Mouse (Mus musculus): Measurements from ENCODE around the gene Sco1.
"Not testable (repeated sequence)": the region's sequence is repeated elsewhere in the genome, so short reads cannot be mapped to it uniquely, and the experiment has no call there.

Gene Sco1

DNA sequence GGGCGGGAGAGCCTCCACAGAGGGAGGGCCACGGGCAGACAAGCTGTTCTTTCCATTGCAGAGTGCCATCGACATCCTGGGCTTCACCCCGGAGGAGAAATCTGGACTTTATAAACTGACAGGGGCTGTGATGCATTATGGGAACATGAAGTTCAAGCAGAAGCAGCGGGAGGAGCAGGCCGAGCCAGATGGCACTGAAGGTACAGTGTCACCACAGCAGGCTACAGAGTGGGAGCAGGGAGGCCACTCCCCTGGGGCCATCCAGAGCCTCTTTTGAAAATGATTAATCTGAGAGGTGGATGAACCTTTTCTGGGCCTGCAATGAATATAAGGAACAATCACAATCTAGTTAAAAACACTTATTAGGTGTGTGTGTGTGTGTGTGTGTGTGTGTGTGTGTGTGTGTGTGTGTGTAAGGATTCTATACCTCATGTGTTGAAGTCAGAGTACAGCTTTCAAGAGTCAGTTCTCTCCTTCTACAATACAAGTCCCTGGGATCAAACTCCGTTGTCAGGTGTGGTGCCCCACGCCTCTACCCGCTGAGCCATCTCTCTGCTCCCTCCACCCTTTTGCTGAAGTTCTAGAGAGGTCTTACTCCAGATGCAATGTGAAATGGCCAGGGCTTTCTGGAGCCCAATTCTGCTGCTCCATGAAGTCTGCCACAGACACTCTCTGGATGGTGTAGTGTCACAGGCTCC lies 34.1 kb downstream of the Sco1 start:
- no peak for DNase-seq

DNA sequence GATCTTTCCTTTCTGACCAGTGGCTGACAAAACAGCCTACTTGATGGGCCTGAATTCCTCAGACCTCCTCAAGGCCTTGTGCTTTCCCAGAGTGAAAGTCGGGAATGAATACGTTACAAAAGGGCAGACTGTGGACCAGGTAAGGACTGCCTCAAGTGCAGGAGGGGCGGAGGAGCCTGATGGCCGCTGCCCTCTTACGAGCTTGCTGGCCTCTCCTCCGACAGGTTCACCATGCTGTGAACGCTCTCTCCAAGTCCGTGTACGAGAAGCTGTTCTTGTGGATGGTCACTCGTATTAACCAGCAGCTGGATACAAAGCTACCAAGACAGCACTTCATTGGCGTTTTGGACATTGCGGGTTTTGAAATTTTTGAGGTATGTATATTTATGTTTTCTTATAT lies 34.8 kb downstream of the Sco1 start:
- DNase-seq: no peak

GRCm38 (mm10) chr11:67092354-67092753 lies 39.9 kb downstream of the Sco1 start:
- not testable (repeated sequence) for DNase-seq

GRCm38 (mm10) chr11:67093201-67093600 lies 40.7 kb downstream of the Sco1 start:
- DNase-seq: no peak

DNA sequence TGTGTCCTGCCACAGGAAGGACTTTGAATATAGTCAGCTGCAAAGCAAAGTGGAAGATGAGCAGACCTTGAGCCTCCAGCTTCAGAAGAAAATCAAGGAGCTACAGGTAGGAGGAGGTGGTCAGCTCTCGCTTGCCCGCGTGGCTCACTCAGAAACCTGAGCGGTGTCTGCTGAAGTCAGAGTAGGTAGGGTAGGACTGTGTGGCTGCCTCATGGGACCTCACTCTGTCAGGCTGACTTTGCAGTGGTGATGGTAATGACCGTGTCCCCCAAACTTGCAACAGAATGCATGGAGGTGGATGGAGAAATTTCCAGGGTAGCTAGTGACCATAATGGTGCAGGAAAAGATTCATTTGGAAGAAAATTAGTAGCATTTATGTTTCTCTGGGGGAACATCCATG lies 41.2 kb downstream of the Sco1 start:
- no peak for DNase-seq

DNA sequence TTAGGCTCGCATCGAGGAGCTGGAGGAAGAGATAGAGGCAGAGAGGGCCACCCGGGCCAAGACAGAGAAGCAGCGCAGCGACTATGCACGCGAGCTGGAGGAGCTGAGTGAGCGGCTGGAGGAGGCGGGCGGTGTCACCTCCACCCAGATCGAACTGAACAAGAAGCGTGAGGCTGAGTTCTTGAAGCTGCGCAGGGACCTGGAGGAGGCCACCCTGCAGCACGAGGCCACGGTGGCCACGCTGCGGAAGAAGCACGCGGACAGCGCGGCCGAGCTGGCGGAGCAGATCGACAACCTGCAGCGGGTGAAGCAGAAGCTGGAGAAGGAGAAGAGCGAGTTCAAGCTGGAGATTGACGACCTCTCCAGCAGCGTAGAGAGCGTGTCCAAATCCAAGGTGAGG lies 42.0 kb downstream of the Sco1 start:
- DNase-seq: no peak

GRCm38 (mm10) chr11:67097709-67098108 lies 45.2 kb downstream of the Sco1 start:
- DNase-seq: no peak

GRCm38 (mm10) chr11:67098427-67098826 lies 46.0 kb downstream of the Sco1 start:
- no peak for DNase-seq

DNA sequence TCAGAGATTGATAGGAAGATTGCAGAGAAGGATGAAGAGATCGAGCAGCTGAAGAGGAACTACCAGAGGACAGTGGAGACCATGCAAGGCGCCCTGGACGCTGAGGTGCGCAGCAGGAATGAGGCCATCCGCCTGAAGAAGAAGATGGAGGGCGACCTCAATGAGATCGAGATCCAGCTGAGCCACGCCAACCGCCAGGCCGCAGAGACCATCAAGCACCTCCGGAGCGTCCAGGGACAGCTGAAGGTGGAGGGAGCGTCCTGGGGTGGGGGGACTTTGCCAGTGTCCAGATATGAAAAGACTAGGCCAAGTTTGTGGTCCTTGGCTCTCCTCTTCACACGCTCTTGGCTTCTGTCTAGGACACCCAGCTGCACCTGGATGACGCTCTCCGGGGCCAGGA lies 46.8 kb downstream of the Sco1 start:
- DNase-seq: no peak

- peak; percentile 49 to 64 for DNase-seq
These were observed 47.7 kb downstream of the Sco1 start for GRCm38 (mm10) chr11:67100169-67100568.

DNA sequence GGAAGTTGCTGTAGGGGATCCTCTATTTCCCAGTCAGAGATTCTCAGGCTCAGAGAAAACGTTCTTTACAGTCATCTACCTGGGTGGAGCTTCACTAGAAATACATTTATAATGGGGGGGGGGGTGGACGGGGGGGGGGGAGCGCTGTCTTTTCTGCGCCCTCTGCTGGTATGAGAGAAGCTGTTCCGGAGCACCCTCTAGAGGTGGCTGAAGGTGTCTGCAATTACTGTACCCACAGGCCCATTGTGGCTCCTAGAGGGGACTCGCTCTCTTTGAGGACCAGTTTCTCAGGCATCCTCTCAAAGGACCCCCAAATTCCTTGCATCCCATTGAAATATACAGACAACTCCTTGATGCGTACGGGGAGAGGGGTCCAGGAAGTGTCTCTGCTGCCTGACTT lies 49.2 kb downstream of the Sco1 start:
- peak; percentile 73 to 79 for DNase-seq

DNA sequence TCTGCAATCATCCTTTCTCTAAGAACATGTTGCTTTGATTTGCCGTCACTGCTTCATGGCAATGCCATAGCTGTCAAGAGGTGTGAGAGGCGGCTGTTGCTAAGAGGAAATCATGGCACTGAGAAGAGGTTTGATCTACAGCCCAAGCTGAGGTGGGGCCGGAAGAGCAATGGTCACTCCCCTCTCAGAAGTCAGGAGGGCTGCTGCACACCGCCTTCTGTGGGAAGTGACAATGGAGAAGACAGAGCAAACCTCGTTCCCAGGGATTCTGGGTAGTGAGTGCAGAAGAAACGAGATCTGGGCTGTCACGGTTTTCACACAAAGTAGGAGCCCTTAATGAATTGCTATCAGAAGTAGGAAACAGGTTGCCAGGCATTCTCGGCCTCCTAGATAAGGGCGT lies 50.8 kb downstream of the Sco1 start:
- no peak for DNase-seq

DNA sequence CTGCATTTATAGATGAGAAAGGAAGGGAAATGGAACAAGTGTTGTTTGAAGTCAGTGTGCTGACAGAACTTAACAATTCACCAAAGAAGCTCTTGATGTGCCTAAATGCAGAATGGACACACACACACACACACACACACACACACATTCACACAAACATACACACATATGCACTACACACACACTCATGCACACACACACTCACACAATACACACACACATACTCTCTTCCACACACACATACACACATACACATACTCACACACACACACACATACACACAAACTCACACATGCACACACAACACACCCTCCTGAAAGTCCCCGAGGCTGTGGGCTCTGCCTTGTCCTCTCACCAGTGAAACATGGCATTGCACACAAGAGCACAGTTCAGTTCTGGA lies 51.8 kb downstream of the Sco1 start:
- DNase-seq: no peak

DNA sequence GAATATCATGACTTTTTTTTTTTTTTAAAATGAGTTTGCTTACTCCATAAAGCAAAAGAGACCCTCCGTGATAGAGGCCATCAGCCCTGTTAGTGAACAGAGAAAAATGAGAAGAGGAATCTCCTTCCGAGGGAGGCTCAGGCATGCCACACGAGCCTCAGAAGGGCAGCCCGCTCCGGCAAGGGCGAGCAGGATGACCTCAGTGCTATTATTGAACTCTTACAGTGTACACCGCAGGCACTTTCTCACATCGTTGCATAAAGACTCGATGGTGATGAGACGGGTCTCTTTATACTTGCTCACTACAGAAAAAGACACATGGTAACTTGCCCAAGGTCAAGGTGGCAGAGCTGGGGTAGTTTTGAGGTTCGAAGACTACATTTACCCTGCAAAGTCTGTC lies 52.2 kb downstream of the Sco1 start:
- DNase-seq: no peak

- DNase-seq: no peak
These were observed 53.2 kb downstream of the Sco1 start for GRCm38 (mm10) chr11:67105689-67106088.

- DNase-seq: no peak
These were observed 54.5 kb downstream of the Sco1 start for GRCm38 (mm10) chr11:67106973-67107372.

DNA sequence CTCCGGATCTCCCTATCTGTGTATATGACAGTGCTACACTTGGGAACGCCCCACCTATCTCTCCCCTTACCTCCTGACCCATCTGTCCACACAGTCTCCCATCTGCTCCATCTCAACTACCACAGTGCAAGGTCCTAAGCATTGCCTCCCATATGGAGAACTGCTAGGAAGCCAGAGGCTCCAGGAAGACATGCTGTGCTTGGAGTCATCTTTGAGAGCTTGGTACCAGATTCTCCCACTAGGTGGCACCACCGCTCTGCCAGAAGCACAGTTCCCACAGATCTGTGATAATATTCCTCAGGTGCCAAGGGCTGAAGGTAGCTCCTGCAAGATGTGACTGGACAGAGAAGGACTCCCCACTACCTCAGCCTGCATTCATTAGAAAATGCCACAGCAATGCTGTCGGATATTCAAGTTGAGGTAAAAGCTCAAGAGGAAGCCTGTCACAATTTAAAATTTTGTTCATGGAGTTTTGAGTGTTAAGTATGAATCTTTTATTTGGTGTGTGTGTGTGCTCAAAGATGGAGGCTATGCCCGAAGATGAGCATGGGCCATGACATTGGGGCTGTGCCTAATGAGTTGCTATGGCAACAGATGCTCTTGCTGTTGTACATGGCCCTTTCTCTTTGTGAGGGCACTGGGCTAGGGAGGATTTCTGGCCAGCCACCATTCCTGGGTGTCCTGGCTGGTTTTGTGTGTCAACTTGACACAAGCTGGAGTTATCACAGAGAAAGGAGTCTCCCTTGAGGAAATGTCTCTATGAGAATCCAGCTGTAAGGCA lies 57.9 kb downstream of the Sco1 start:
- peak; percentile 96 to 97 for DNase-seq

DNA sequence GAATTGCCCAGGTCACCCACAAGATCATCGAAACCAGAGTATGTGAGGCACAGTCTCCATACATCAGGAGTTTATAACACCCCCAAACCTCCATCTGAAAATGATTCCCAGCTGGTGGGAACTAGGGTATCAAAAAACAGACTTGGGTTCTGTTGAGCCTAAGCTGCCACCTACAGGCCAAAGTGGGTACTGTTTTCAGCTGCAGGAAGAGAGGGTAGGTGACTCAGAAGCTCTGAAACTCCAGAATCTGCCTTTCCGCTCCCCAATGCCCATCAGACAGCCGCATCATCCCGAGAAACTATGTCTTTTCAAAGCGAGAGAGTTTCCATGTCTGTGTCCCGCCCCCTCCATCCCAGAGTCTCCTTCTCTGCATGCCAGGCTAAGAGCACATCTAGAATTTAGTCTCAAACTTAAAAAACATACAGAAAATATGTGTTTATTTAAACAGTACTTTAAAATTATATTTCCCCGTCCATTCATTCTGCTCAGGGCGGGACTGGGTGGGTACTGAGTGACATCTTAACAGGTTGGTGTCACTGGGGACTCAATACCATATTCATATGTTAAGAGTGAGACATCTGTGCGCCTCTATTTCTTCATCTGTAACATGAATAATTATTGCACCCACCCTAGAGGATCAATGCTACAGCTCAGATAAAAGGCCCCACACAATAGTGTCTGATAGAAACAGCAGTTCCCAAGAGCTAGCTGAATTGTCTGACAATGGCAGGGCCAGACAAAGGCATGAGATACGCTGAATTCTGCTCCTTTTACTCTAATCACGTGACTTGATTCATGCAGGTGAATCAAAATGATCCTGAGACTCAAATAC lies 59.8 kb downstream of the Sco1 start:
- peak; percentile 79 to 91 for DNase-seq

DNA sequence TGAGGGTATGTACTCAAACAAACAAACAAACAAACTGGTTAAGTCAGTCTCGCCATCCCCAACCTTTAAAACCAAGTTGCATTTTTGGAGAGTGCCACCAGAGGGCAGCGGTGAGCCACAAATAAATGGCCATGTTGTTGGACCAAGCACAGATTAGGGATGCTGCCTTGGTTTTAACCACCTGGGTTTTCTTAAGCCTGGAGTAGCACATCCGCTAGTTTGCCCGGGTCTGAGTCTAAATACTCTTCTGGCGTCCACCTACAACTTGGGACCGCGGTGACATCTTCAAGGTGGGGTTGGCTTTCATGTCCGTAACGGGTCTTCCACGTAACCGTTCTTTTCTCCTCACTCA lies 60.4 kb downstream of the Sco1 start:
- peak; percentile 91 to 92 for DNase-seq

DNA sequence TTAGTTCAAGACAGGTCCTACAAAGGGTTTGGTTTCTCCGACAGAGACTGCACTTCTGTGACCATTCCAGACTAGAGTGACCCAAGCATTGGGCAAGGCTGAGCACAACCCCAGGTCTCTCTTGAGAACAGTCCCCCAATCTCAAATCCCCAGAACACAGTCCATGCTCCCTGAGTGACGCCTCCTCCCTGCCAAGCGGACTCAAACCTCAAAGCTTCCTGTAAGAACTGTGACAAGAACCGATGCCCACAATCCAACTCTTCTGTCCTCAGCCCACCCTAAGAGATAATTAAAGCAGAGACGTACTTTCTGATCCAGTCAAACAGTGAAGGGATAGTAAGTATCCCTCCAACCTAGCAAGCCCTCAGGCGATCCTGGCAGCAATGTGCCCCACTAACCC lies 60.9 kb downstream of the Sco1 start:
- DNase-seq: no peak

DNA sequence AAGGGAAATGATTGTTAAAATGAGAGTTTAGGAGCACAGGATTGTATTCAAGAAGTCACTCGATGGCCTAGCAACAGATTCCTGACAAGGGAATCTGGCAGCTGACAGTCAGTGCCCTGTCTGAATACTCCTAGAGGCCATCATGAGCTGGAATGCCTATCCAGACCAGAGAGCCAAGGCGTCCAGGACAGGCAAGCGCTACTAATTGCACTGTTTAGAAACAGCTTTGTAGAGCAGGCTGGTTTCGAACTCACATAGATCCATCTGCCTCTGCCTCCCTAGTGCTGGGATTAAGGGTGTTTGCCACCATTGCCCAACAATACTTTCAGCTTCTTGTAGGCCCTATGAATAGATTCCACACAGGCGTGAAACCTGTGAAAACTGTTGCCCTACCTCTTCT lies 61.8 kb downstream of the Sco1 start:
- no peak for DNase-seq

GRCm38 (mm10) chr11:67114901-67115300 lies 62.4 kb downstream of the Sco1 start:
- DNase-seq: no peak
